Mouse (Mus musculus): Measurements from ENCODE around the gene Cavin1.

GRCm38 (mm10) chr11:100975241-100975640 is 4.6 kb upstream of the Cavin1 start:
- no peak for TF ChIP-seq CTCF (IDR thresholded peaks at IDR 0.05; ENCODE audit: extremely low read depth, insufficient read length, insufficient replicate concordance, low read depth, low read length)
- no peak for TF ChIP-seq POLR2A (IDR thresholded peaks at IDR 0.05; ENCODE audit: low read depth, low read length)
